Mouse (Mus musculus) small intestine, adult 2 months (tissue): ENCODE results near the gene Gle1. TPM values are rescaled to one million over a fixed set of nuclear protein-coding genes. Genes with fewer than 3 reads are reported as not detected.

ENCODE experiments used
- H3K27ac ChIP-seq: fragments of 200-500 bp; 2 replicates; pipeline ENCODE4 v1.5.1; 2012; ENCODE audit warnings: low read depth, low read length, control low read depth, inconsistent platforms; ENCODE audit not compliant: insufficient read depth
- H3K27me3 ChIP-seq: fragments of 200-500 bp; 2 replicates; pipeline ENCODE4 v1.6.1; 2012; ENCODE audit warnings: mild to moderate bottlenecking, moderate library complexity, low read length, inconsistent platforms; ENCODE audit not compliant: control insufficient read depth, insufficient read depth
- H3K36me3 ChIP-seq: fragments of 200-500 bp; 2 replicates; pipeline ENCODE4 v1.6.1; 2012; ENCODE audit warnings: mild to moderate bottlenecking, low read length, control low read depth, inconsistent platforms; ENCODE audit not compliant: control insufficient read depth, insufficient read depth
- H3K4me1 ChIP-seq: fragments of 200-500 bp; 2 replicates; pipeline ENCODE4 v1.6.1; 2012; ENCODE audit warnings: low read length, inconsistent platforms, mixed read lengths; ENCODE audit not compliant: control insufficient read depth, insufficient read depth, insufficient read length
- H3K4me3 ChIP-seq: fragments of 200-500 bp; 2 replicates; pipeline ENCODE4 v1.5.1; 2012; ENCODE audit warnings: low read depth, mild to moderate bottlenecking, control low read depth, inconsistent platforms, low read length, moderate library complexity
- CTCF ChIP-seq: fragments of 200-500 bp; IDR thresholded peaks from 2 replicates; pipeline ENCODE4 v1.5.1; 2012; ENCODE audit warnings: low read depth, mild to moderate bottlenecking, control low read depth, inconsistent platforms, low read length, moderate library complexity, mixed read lengths; ENCODE audit not compliant: insufficient replicate concordance, insufficient read length; ENCODE audit errors: extremely low read depth
- POLR2A ChIP-seq: fragments of 200-500 bp; IDR thresholded peaks from 2 replicates; pipeline ENCODE4 v1.6.1; 2012; ENCODE audit warnings: low read depth, mild to moderate bottlenecking, control low read depth, inconsistent platforms, low read length, moderate library complexity
- WGBS: fragments of 180-500 bp; shearing (Covaris S2); methylation state at CpG from one replicate; pipeline ENCODE4 v1.1.7; 2018; 5-methylcytosine and 5-hydroxymethylcytosine counted together
- polyA plus RNA-seq: library from polyadenylated mRNA; depleted of rRNA; stranded (reverse); fragments of >200 nt; gene quantifications from 2 replicates; pipeline ENCODE4 v1.2.3, GENCODE M21; 2012; rRNA removed

Gle1 gene
- polyA plus RNA-seq, 1 experiment: 7.4 TPM

- WGBS: 39% methylated on average over 9 of the region's 9 CpGs
- peak overlapping the region; percentile 41 for H3K27ac ChIP-seq
- peaks cover 11% of the 10 kb centered on the region for H3K4me1 ChIP-seq
- H3K36me3 ChIP-seq: peaks cover 17% of the 10 kb centered on the region
- H3K4me3 ChIP-seq: no peak overlapping the region
- H3K27me3 ChIP-seq: no peaks in the 10 kb centered on the region
- TF ChIP-seq CTCF (no peak), POLR2A (no peak)
Measured at GRCm38 (mm10) chr2:29971838-29972635, 36.8 kb downstream of the Gle1 start.

- Histone ChIP-seq H3K27me3 (no peaks in the 10 kb centered on the region), H3K36me3 (peaks cover 19% of the 10 kb centered on the region), H3K27ac (no peak overlapping the region), H3K4me3 (no peak overlapping the region), H3K4me1 (peaks cover 8% of the 10 kb centered on the region; the same call in 1 of the 2 replicates)
- TF ChIP-seq POLR2A: no peak
- no peak for TF ChIP-seq CTCF
- 44% methylated on average over 2 of the region's 2 CpGs for WGBS
Measured at GRCm38 (mm10) chr2:29973525-29973924, 38.3 kb downstream of the Gle1 start.

- Histone ChIP-seq H3K27me3 (no peaks in the 10 kb centered on the region), H3K4me3 (no peak overlapping the region), H3K4me1 (peaks cover 5% of the 10 kb centered on the region; the same call in 1 of the 2 replicates), H3K27ac (no peak overlapping the region), H3K36me3 (peaks cover 40% of the 10 kb centered on the region)
- TF ChIP-seq CTCF: no peak
- no peak for TF ChIP-seq POLR2A
Measured at GRCm38 (mm10) chr2:29977307-29977706, 42.1 kb downstream of the Gle1 start.

- TF ChIP-seq POLR2A (no peak), CTCF (no peak)
- WGBS: 95% methylated on average over 1 of the region's 1 CpGs
- no peaks in the 10 kb centered on the region for H3K27me3 ChIP-seq
- no peak overlapping the region for H3K27ac ChIP-seq
- H3K4me3 ChIP-seq: no peak overlapping the region
- peaks cover 64% of the 10 kb centered on the region for H3K36me3 ChIP-seq
- no peaks in the 10 kb centered on the region for H3K4me1 ChIP-seq
Measured at GRCm38 (mm10) chr2:29980661-29981060, 45.4 kb downstream of the Gle1 start.

GRCm38 (mm10) chr2:29991962-29992361 lies 56.7 kb downstream of the Gle1 start:
- H3K4me1 ChIP-seq: no peaks in the 10 kb centered on the region
- no peak for TF ChIP-seq POLR2A
- no peak for TF ChIP-seq CTCF
- 43% methylated on average over 2 of the region's 2 CpGs for WGBS
- no peak overlapping the region for H3K4me3 ChIP-seq
- no peaks in the 10 kb centered on the region for H3K27me3 ChIP-seq
- H3K27ac ChIP-seq: no peak overlapping the region
- peaks cover 93% of the 10 kb centered on the region for H3K36me3 ChIP-seq

GRCm38 (mm10) chr2:30009101-30009500 lies 73.9 kb downstream of the Gle1 start:
- H3K36me3 ChIP-seq: peaks cover 81% of the 10 kb centered on the region

More at GRCm38 (mm10) chr2:30009101-30009500, 73.9 kb downstream of the Gle1 start:
- 72% methylated on average over 1 of the region's 1 CpGs for WGBS
- Histone ChIP-seq H3K27ac (no peak overlapping the region), H3K4me3 (no peak overlapping the region), H3K4me1 (no peaks in the 10 kb centered on the region), H3K27me3 (no peaks in the 10 kb centered on the region)
- TF ChIP-seq CTCF: no peak
- no peak for TF ChIP-seq POLR2A

Other genes starting within 250 kb of the Gle1 start
- 0.81 and 4.0 TPM in 2 replicates for gene Gm13420, start 183.7 kb upstream of the Gle1 start, polyA plus RNA-seq
- not detected in 2 replicates for gene Gm13547, start 176.1 kb upstream of the Gle1 start, polyA plus RNA-seq
- gene Coq4, start 147.9 kb upstream of the Gle1 start, polyA plus RNA-seq: 83.4 and 95.1 TPM in 2 replicates
- gene Trub2, start 146.9 kb upstream of the Gle1 start, polyA plus RNA-seq: 20.1 and 29.8 TPM in 2 replicates
- gene Slc27a4, start 132.8 kb upstream of the Gle1 start, polyA plus RNA-seq: 225 and 822 TPM in 2 replicates
- 18.6 and 42.3 TPM in 2 replicates for gene Urm1, start 115.4 kb upstream of the Gle1 start, polyA plus RNA-seq
- 3.5 and 5.9 TPM in 2 replicates for gene Cercam, start 66.3 kb upstream of the Gle1 start, polyA plus RNA-seq
- gene Odf2, start 46.2 kb upstream of the Gle1 start, polyA plus RNA-seq: 8.2 and 14.0 TPM in 2 replicates
- 101 and 221 TPM in 2 replicates for gene Sptan1, start 30.1 kb downstream of the Gle1 start, polyA plus RNA-seq
- 7.5 and 8.3 TPM in 2 replicates for gene Wdr34, start 113.5 kb downstream of the Gle1 start, polyA plus RNA-seq
- 19.2 and 40.4 TPM in 2 replicates for gene Set, start 122.0 kb downstream of the Gle1 start, polyA plus RNA-seq
- gene Pkn3, start 142.3 kb downstream of the Gle1 start, polyA plus RNA-seq: 4.9 and 7.8 TPM in 2 replicates
- gene Zdhhc12, start 158.2 kb downstream of the Gle1 start, polyA plus RNA-seq: 81.4 and 175 TPM in 2 replicates
- 21.1 and 39.1 TPM in 2 replicates for gene Zer1, start 189.2 kb downstream of the Gle1 start, polyA plus RNA-seq
- 48.5 and 85.7 TPM in 2 replicates for gene Tbc1d13, start 198.3 kb downstream of the Gle1 start, polyA plus RNA-seq
- 109 and 147 TPM in 2 replicates for gene Endog, start 236.1 kb downstream of the Gle1 start, polyA plus RNA-seq
- gene Spout1, start 243.0 kb downstream of the Gle1 start, polyA plus RNA-seq: 10.9 and 16.8 TPM in 2 replicates